Mouse (Mus musculus) limb, embryonic 12.5 days (tissue): Measurements from ENCODE around the gene Actr1a. TPM values are rescaled to one million over a fixed set of nuclear protein-coding genes. Genes with fewer than 3 reads are reported as not detected.

ENCODE experiments used
- microRNA counts: library from miRNA; unstranded; fragments of <30 nt; microRNA quantifications from one replicate; lab custom pipeline; 2017
- microRNA-seq: library from miRNA; unstranded; fragments of <30 nt; microRNA quantifications from one replicate; pipeline ENCODE4, GENCODE M21; 2017
- polyA plus RNA-seq: library from polyadenylated mRNA; unstranded; fragments of >200 nt; fragmentation: Nextera tagmentation; extraction: Ambion mirVana; gene quantifications from 2 replicates; pipeline ENCODE4 v1.2.1, GENCODE M21; 2016

Gene Actr1a
- polyA plus RNA-seq, 1 experiment from 2014 or later, result 147 TPM

MicroRNAs within 50 kb of the gene (microRNA counts, 519-probe panel; counts per million panel counts)
- not detected for microRNA mmu-miR-146b (lab: Ali Mortazavi, UCI)

Small RNA genes within 50 kb of the gene (microRNA-seq; reads per million reads assigned to microRNA genes)
- gene Mir146b, result not detected

Other genes with a start within 250 kb of the Actr1a start
- gene Pitx3, start 247.4 kb downstream of the Actr1a start, polyA plus RNA-seq, result 8.7 and 9.5 TPM in 2 replicates
- 57.4 and 63.0 TPM in 2 replicates for gene Gbf1, start 243.2 kb downstream of the Actr1a start, polyA plus RNA-seq
- 8.5 and 9.5 TPM in 2 replicates for gene Nfkb2, start 91.4 kb downstream of the Actr1a start, polyA plus RNA-seq
- gene Psd, start 68.6 kb downstream of the Actr1a start, polyA plus RNA-seq, result 2.8 and 3.0 TPM in 2 replicates
- 14.3 and 14.4 TPM in 2 replicates for gene Fbxl15, start 67.6 kb downstream of the Actr1a start, polyA plus RNA-seq
- 165 and 176 TPM in 2 replicates for gene Cuedc2, start 57.0 kb downstream of the Actr1a start, polyA plus RNA-seq
- gene Mfsd13a, start 54.6 kb downstream of the Actr1a start, polyA plus RNA-seq, result 3.8 and 4.4 TPM in 2 replicates
- 2.3 TPM in 2 replicates for gene 2310034G01Rik, start 45.4 kb downstream of the Actr1a start, polyA plus RNA-seq
- 44.4 and 45.2 TPM in 2 replicates for gene Sufu, start 1.1 kb upstream of the Actr1a start, polyA plus RNA-seq
- gene Trim8, start 106.0 kb upstream of the Actr1a start, polyA plus RNA-seq, result 17.3 and 21.5 TPM in 2 replicates
- 167 and 173 TPM in 2 replicates for gene Arl3, start 177.4 kb upstream of the Actr1a start, polyA plus RNA-seq
- 18.3 and 25.2 TPM in 2 replicates for gene Sfxn2, start 177.6 kb upstream of the Actr1a start, polyA plus RNA-seq
- 48.3 and 48.6 TPM in 2 replicates for gene Wbp1l, start 203.3 kb upstream of the Actr1a start, polyA plus RNA-seq